Mouse (Mus musculus): ENCODE data around the gene Fxyd3.

Fxyd3 gene

GRCm38 (mm10) chr7:31072326-31072725, 4.2 kb downstream of the Fxyd3 start:
- peak; percentile 54 for DNase-seq (ENCODE audit: low read depth, low spot score)

- DNase-seq (ENCODE audit: low read depth, low spot score) = no peak
These were observed 6.2 kb downstream of the Fxyd3 start for GRCm38 (mm10) chr7:31070324-31070723.

- DNase-seq (ENCODE audit: low read depth, low spot score) = peak; percentile 89
These were observed 7.0 kb downstream of the Fxyd3 start for GRCm38 (mm10) chr7:31069491-31069890.

- peak; percentile 60 for DNase-seq (ENCODE audit: low read depth, low spot score)
These were observed 8.7 kb downstream of the Fxyd3 start for GRCm38 (mm10) chr7:31067836-31068235.

GRCm38 (mm10) chr7:31063074-31063560, 13.4 kb downstream of the Fxyd3 start:
- DNase-seq (ENCODE audit: low read depth, low spot score) = no peak

- DNase-seq (ENCODE audit: low read depth, low spot score) = no peak
These were observed 15.9 kb downstream of the Fxyd3 start for GRCm38 (mm10) chr7:31060621-31061010.

- DNase-seq (ENCODE audit: low read depth, low spot score) = no peak
These were observed 16.4 kb downstream of the Fxyd3 start for GRCm38 (mm10) chr7:31059919-31060620.

- peak; percentile 74 for DNase-seq (ENCODE audit: low read depth, low spot score)
These were observed 17.4 kb downstream of the Fxyd3 start, which contains the start of gene Lgi4 for GRCm38 (mm10) chr7:31059108-31059507. Gene Lgi4, plus strand, starts transcription at chr7:31059342.

GRCm38 (mm10) chr7:31058211-31058610, 18.3 kb downstream of the Fxyd3 start:
- no peak for DNase-seq (ENCODE audit: low read depth, low spot score)

- no peak for DNase-seq (ENCODE audit: low read depth, low spot score)
These were observed 18.8 kb downstream of the Fxyd3 start for GRCm38 (mm10) chr7:31057730-31058129.

- DNase-seq (ENCODE audit: low read depth, low spot score) = no peak
These were observed 19.4 kb downstream of the Fxyd3 start, which contains the start of gene Fxyd1 for GRCm38 (mm10) chr7:31057071-31057470. Gene Fxyd1, minus strand, starts transcription at chr7:31057199.

- no peak for DNase-seq (ENCODE audit: low read depth, low spot score)
These were observed 20.1 kb downstream of the Fxyd3 start for GRCm38 (mm10) chr7:31056448-31056847.

- DNase-seq (ENCODE audit: low read depth, low spot score) = no peak
These were observed 20.6 kb downstream of the Fxyd3 start for GRCm38 (mm10) chr7:31055883-31056282.

GRCm38 (mm10) chr7:31055354-31055824, 21.1 kb downstream of the Fxyd3 start:
- DNase-seq (ENCODE audit: low read depth, low spot score) = no peak

GRCm38 (mm10) chr7:31054661-31055320, 21.7 kb downstream of the Fxyd3 start:
- no peak for DNase-seq (ENCODE audit: low read depth, low spot score)

GRCm38 (mm10) chr7:31053882-31054447, 22.5 kb downstream of the Fxyd3 start:
- no peak for DNase-seq (ENCODE audit: low read depth, low spot score)

- DNase-seq (ENCODE audit: low read depth, low spot score) = peak; percentile 87
These were observed 23.7 kb downstream of the Fxyd3 start for GRCm38 (mm10) chr7:31052636-31053434.

- DNase-seq (ENCODE audit: low read depth, low spot score) = no peak
These were observed 24.3 kb downstream of the Fxyd3 start for GRCm38 (mm10) chr7:31052251-31052635.

GRCm38 (mm10) chr7:31051321-31052021, 25.0 kb downstream of the Fxyd3 start, which contains the start of gene Fxyd7:
Gene Fxyd7, minus strand, starts transcription at chr7:31051467.
- no peak for DNase-seq (ENCODE audit: low read depth, low spot score)

- DNase-seq (ENCODE audit: low read depth, low spot score) = peak; percentile 51
These were observed 25.6 kb downstream of the Fxyd3 start for GRCm38 (mm10) chr7:31050921-31051320.

- no peak for DNase-seq (ENCODE audit: low read depth, low spot score)
These were observed 26.0 kb downstream of the Fxyd3 start for GRCm38 (mm10) chr7:31050487-31050886.
